In genomic region chr6:126563898-126564297, GRCm38 (mm10) we compare ENCODE assay signal across 9 mouse cellular contexts. TPM values are rescaled to one million over a fixed set of nuclear protein-coding genes. Genes with fewer than 3 reads are reported as not detected.
DNase-seq lines count a peak whose midpoint lies in the region; ATAC-seq and TF ChIP-seq lines count a peak whose summit lies in the region.
"Had no signal": no experiment of that assay in that cellular context is flagged by ENCODE, and none has a peak within 500 bp of the region (broad histone marks: within the 10 kb centered on the region; RNA-seq: fewer than 3 reads in every experiment).

No protein-coding gene starts in this region.

- no peaks in the 10 kb centered on the region for H3K27me3 ChIP-seq in intestine, postnatal 0 days (replicated peaks; ENCODE audit: control insufficient read depth, insufficient read depth, low read length)
- H3K27me3 ChIP-seq in midbrain, postnatal 0 days (ENCODE audit: insufficient read depth, low read length), result no peaks in the 10 kb centered on the region
- no peaks in the 10 kb centered on the region for H3K27me3 ChIP-seq in testis, adult 2 months (ENCODE audit: control insufficient read depth, insufficient read depth, low read length)

- DNase-seq in heart, adult 18-20 months, result peak; percentile 59 to 86
- no peak for DNase-seq in heart, postnatal 25 days (ENCODE audit: low spot score)
- DNase-seq in cerebellum, postnatal 25 days, result peak; percentile 96
- peak; percentile 78 for DNase-seq in gastrocnemius, adult 2 months
- DNase-seq in left cerebral cortex, postnatal 25 days (ENCODE audit: low spot score in 2 of 2), result peak; percentile 89 to 93
- peak; percentile 89 for DNase-seq in midbrain, postnatal 0 days (ENCODE audit: low spot score)

- no peak overlapping the region for H3K4me2 ChIP-seq in intestine, postnatal 0 days (replicated peaks; ENCODE audit: low read depth)
- no peak overlapping the region for H3K4me2 ChIP-seq in midbrain, postnatal 0 days (ENCODE audit: low read depth, low read length, poor library complexity, severe bottlenecking)

- H3K36me3 ChIP-seq in intestine, postnatal 0 days (ENCODE audit: control insufficient read depth, insufficient read depth), result no peaks in the 10 kb centered on the region
- H3K36me3 ChIP-seq in midbrain, postnatal 0 days (ENCODE audit: insufficient read depth, low read length), result no peaks in the 10 kb centered on the region
- H3K36me3 ChIP-seq in testis, adult 2 months (ENCODE audit: control insufficient read depth, insufficient read depth, low read length), result no peaks in the 10 kb centered on the region
- H3K36me3 ChIP-seq: G1E had no signal

- TF ChIP-seq POLR2A in testis, adult 2 months (IDR thresholded peaks at IDR 0.05; ENCODE audit: control insufficient read depth, low read depth, low read length), result no peak

- H3K27ac ChIP-seq in gastrocnemius, adult 2 months, result no peak overlapping the region
- no peak overlapping the region for H3K27ac ChIP-seq in intestine, postnatal 0 days (ENCODE audit: low read depth, low read length)
- no peak overlapping the region for H3K27ac ChIP-seq in midbrain, postnatal 0 days (ENCODE audit: low read depth, low read length)
- no peak overlapping the region for H3K27ac ChIP-seq in testis, adult 2 months (ENCODE audit: control insufficient read depth, insufficient read depth, low read depth, low read length)

- no peaks in the 10 kb centered on the region for H3K9me3 ChIP-seq in intestine, postnatal 0 days (ENCODE audit: control insufficient read depth)
- H3K9me3 ChIP-seq in midbrain, postnatal 0 days (ENCODE audit: low read length), result no peaks in the 10 kb centered on the region

- H3K4me3 ChIP-seq in gastrocnemius, adult 2 months, result no peak overlapping the region
- no peak overlapping the region for H3K4me3 ChIP-seq in intestine, postnatal 0 days (ENCODE audit: low read depth, low read length)
- H3K4me3 ChIP-seq in midbrain, postnatal 0 days (ENCODE audit: low read depth, low read length), result no peak overlapping the region
- H3K4me3 ChIP-seq in testis, adult 2 months (ENCODE audit: control insufficient read depth, low read depth, low read length), result no peak overlapping the region

- H3K4me1 ChIP-seq in intestine, postnatal 0 days (replicated peaks; ENCODE audit: control insufficient read depth, insufficient read depth, low read length), result 0 out of 2 replicates have a peak, but pooled peaks cover 6% of the 10 kb centered on the region
- no peaks in the 10 kb centered on the region for H3K4me1 ChIP-seq in midbrain, postnatal 0 days (ENCODE audit: insufficient read depth, low read length)
- no peaks in the 10 kb centered on the region for H3K4me1 ChIP-seq in testis, adult 2 months (ENCODE audit: control insufficient read depth, insufficient read depth, low read length)

- ATAC-seq in intestine, postnatal 0 days, result peak; percentile 61
- no peak for ATAC-seq in midbrain, postnatal 0 days (ENCODE audit: low FRiP score)

- intact Hi-C loops in heart, postnatal 25 days (cut with DNase I), result loop anchor here (1.0 kb wide), 1 partner anchor 138 kb away; no protein-coding TSS in a partner anchor
- intact Hi-C loops in gastrocnemius, adult 2 months (cut with DNase I), result loop anchor here (1.0 kb wide), 1 partner anchor 138 kb away; no protein-coding TSS in a partner anchor
- intact Hi-C loops in left cerebral cortex, postnatal 25 days (cut with DNase I), result loop anchor here (1.0 to 10.0 kb wide), 2 partner anchors 138 to 221 kb away; no protein-coding TSS in a partner anchor

- TF ChIP-seq CTCF in gastrocnemius, adult 2 months (IDR thresholded peaks at IDR 0.05), result peak; percentile 80
- peak; percentile 93 for TF ChIP-seq CTCF in intestine, postnatal 0 days (IDR thresholded peaks at IDR 0.05; ENCODE audit: low read depth)
- TF ChIP-seq CTCF in midbrain, postnatal 0 days (IDR thresholded peaks at IDR 0.05), result peak; percentile 91
- TF ChIP-seq CTCF in testis, adult 2 months (IDR thresholded peaks at IDR 0.05; ENCODE audit: control insufficient read depth, insufficient read depth, insufficient replicate concordance, low read depth, low read length), result peak; percentile 90; the same call in 1 of the 2 replicates

- WGBS in intestine, postnatal 0 days, result 14% methylated on average over 7 of the region's 7 CpGs
- 16% methylated on average over 7 of the region's 7 CpGs for WGBS in midbrain, postnatal 0 days

- no peak overlapping the region for H3K9ac ChIP-seq in intestine, postnatal 0 days (ENCODE audit: low read depth, low read length)
- H3K9ac ChIP-seq in midbrain, postnatal 0 days (replicated peaks; ENCODE audit: low read length, poor library complexity, severe bottlenecking), result no peak overlapping the region

RNA-seq across cellular contexts. Expression of gene Kcna5, which starts 28.7 kb away (rescaled TPM):
- 10 to 100 TPM; 18.3 to 22.4 TPM for total RNA-seq in heart, adult 18-20 months (2021)
- 10 to 100 TPM; 13.4 to 16.7 TPM for total RNA-seq in heart, postnatal 25 days (2021)
- total RNA-seq in gastrocnemius, adult 2 months (2021), result 10 to 100 TPM in 1 of 2 experiments, 1 to 10 TPM in 1; 3.8 to 10.3 TPM
- polyA plus RNA-seq in intestine, postnatal 0 days (2015; fragmentation: Nextera tagmentation; extraction: Ambion mirVana), result 1.6 and 2.4 TPM in 2 replicates
- total RNA-seq in left cerebral cortex, postnatal 25 days (2021), result 1 to 10 TPM; 3.2 to 7.8 TPM
- total RNA-seq in midbrain, postnatal 0 days (2014; rRNA removed), result 4.9 and 5.3 TPM in 2 replicates
- polyA plus RNA-seq in midbrain, postnatal 0 days (2015; fragmentation: Nextera tagmentation; extraction: Ambion mirVana), result 3.8 and 4.9 TPM in 2 replicates
- polyA plus RNA-seq in testis, adult 2 months (2012; rRNA removed), result 0.12 and 0.22 TPM in 2 replicates
- total RNA-seq: G1E had no signal
- polyA plus RNA-seq: G1E had no signal
